Mouse (Mus musculus) lung, embryonic 14.5 days (tissue): ENCODE measurements around the gene Ccna1. TPM values are rescaled to one million over a fixed set of nuclear protein-coding genes. Genes with fewer than 3 reads are reported as not detected.

Experiments
- ATAC-seq: fragments of 200-750 bp; cut with Nextera tagmentation; 2 replicates; pipeline ENCODE4 v1.8.0; 2017; ENCODE audit warnings: mild to moderate bottlenecking, moderate TSS enrichment, moderate library complexity; ENCODE audit not compliant: insufficient read depth
- DNase-seq: peaks from one replicate; pipeline ENCODE4 v3.0.0-alpha.2; 2015
- H3K27ac ChIP-seq: fragments of 300-500 bp; sonication (generic); 2 replicates; pipeline ENCODE4 v1.5.1; 2014; ENCODE audit warnings: low read depth, mild to moderate bottlenecking, moderate library complexity
- H3K27me3 ChIP-seq: fragments of 300-500 bp; sonication (generic); 2 replicates; pipeline ENCODE4 v1.6.1; 2014; ENCODE audit warnings: low read length, control low read depth; ENCODE audit not compliant: insufficient read depth
- H3K36me3 ChIP-seq: fragments of 300-500 bp; sonication (generic); 2 replicates; pipeline ENCODE4 v1.6.1; 2014; ENCODE audit warnings: control low read depth; ENCODE audit not compliant: insufficient read depth
- H3K4me1 ChIP-seq: fragments of 300-500 bp; sonication (generic); 2 replicates; pipeline ENCODE4 v1.6.1; 2014; ENCODE audit warnings: antibody characterized with exemption, control low read depth; ENCODE audit not compliant: insufficient read depth
- H3K4me2 ChIP-seq: fragments of 300-500 bp; sonication (generic); 2 replicates; pipeline ENCODE4 v1.6.1; 2014; ENCODE audit warnings: mild to moderate bottlenecking
- H3K4me3 ChIP-seq: fragments of 300-500 bp; sonication (generic); 2 replicates; pipeline ENCODE4 v1.5.1; 2014; ENCODE audit warnings: low read depth, low read length
- H3K9ac ChIP-seq: fragments of 300-500 bp; sonication (generic); 2 replicates; pipeline ENCODE4 v1.6.1; 2014
- H3K9me3 ChIP-seq: fragments of 300-500 bp; sonication (generic); 2 replicates; pipeline ENCODE4 v1.6.1; 2016; ENCODE audit warnings: low read depth, low read length, control low read depth
- CTCF ChIP-seq: IDR thresholded peaks from 2 replicates; pipeline ENCODE4 v1.5.1; 2016; ENCODE audit warnings: antibody characterized with exemption, low read depth
- WGBS: fragments of 180-500 bp; shearing (Covaris S2); extraction: QIAGEN DNeasy Blood & Tissue Kit; methylation state at CpG from one replicate; pipeline ENCODE4 v1.1.7; 2014; 5-methylcytosine and 5-hydroxymethylcytosine counted together
- polyA plus RNA-seq: library from polyadenylated mRNA; unstranded; fragments of >200 nt; fragmentation: Nextera tagmentation; extraction: Ambion mirVana; gene quantifications from 2 replicates; pipeline ENCODE4 v1.2.1, GENCODE M21; 2014

Ccna1 gene
- polyA plus RNA-seq, 1 experiment from 2014 or later: 1.5 TPM

- Histone ChIP-seq H3K27me3 (no peaks in the 10 kb centered on the region), H3K4me3 (no peak overlapping the region), H3K36me3 (no peaks in the 10 kb centered on the region), H3K27ac (no peak overlapping the region), H3K4me2 (no peak overlapping the region), H3K4me1 (no peaks in the 10 kb centered on the region), H3K9me3 (no peaks in the 10 kb centered on the region), H3K9ac (no peak overlapping the region)
- ATAC-seq: peak; percentile 92
- TF ChIP-seq CTCF: peak; percentile 97
- WGBS: 14% methylated on average over 6 of the region's 6 CpGs
- DNase-seq: peak; percentile 93
Measured at GRCm38 (mm10) chr3:55080055-55080454, 24.8 kb upstream of the Ccna1 start.

- Histone ChIP-seq H3K9ac (no peak overlapping the region), H3K4me1 (no peaks in the 10 kb centered on the region), H3K9me3 (no peaks in the 10 kb centered on the region), H3K4me3 (no peak overlapping the region), H3K27me3 (no peaks in the 10 kb centered on the region), H3K36me3 (no peaks in the 10 kb centered on the region), H3K4me2 (no peak overlapping the region), H3K27ac (no peak overlapping the region)
- ATAC-seq (peak; percentile 28; the same call in 1 of the 2 replicates), DNase-seq (no peak)
- no peak for TF ChIP-seq CTCF
- WGBS: 61% methylated on average over 8 of the region's 8 CpGs
Measured at GRCm38 (mm10) chr3:55079619-55080018, 24.3 kb upstream of the Ccna1 start.

- ATAC-seq (no peak), DNase-seq (no peak)
- H3K9ac ChIP-seq: no peak overlapping the region
- H3K9me3 ChIP-seq: no peaks in the 10 kb centered on the region
- H3K36me3 ChIP-seq: no peaks in the 10 kb centered on the region
- H3K27me3 ChIP-seq: no peaks in the 10 kb centered on the region
- H3K4me3 ChIP-seq: no peak overlapping the region
- H3K27ac ChIP-seq: no peak overlapping the region
- TF ChIP-seq CTCF: no peak
- no peak overlapping the region for H3K4me2 ChIP-seq
- WGBS: 64% methylated on average over 6 of the region's 6 CpGs
- no peaks in the 10 kb centered on the region for H3K4me1 ChIP-seq
Measured at GRCm38 (mm10) chr3:55078233-55078632, 22.9 kb upstream of the Ccna1 start.

- WGBS: 61% methylated on average over 3 of the region's 3 CpGs
- Histone ChIP-seq H3K27me3 (no peaks in the 10 kb centered on the region), H3K4me1 (no peaks in the 10 kb centered on the region), H3K36me3 (no peaks in the 10 kb centered on the region), H3K4me3 (no peak overlapping the region), H3K9ac (no peak overlapping the region), H3K4me2 (no peak overlapping the region), H3K9me3 (no peaks in the 10 kb centered on the region), H3K27ac (no peak overlapping the region)
- no peak for TF ChIP-seq CTCF
- ATAC-seq (no peak), DNase-seq (no peak)
Measured at GRCm38 (mm10) chr3:55075294-55075648, 20.0 kb upstream of the Ccna1 start.

- DNase-seq: no peak
- Histone ChIP-seq H3K27ac (no peak overlapping the region), H3K27me3 (no peaks in the 10 kb centered on the region), H3K36me3 (no peaks in the 10 kb centered on the region), H3K4me3 (no peak overlapping the region), H3K9ac (no peak overlapping the region), H3K4me1 (no peaks in the 10 kb centered on the region), H3K4me2 (no peak overlapping the region), H3K9me3 (no peaks in the 10 kb centered on the region)
- no peak for TF ChIP-seq CTCF
- WGBS: 80% methylated on average over 6 of the region's 6 CpGs
- ATAC-seq: no peak
Measured at GRCm38 (mm10) chr3:55074576-55075293, 19.4 kb upstream of the Ccna1 start.

- H3K4me3 ChIP-seq: no peak overlapping the region
- peaks cover 8% of the 10 kb centered on the region for H3K27me3 ChIP-seq
- H3K9me3 ChIP-seq: no peaks in the 10 kb centered on the region
- no peaks in the 10 kb centered on the region for H3K4me1 ChIP-seq
- no peaks in the 10 kb centered on the region for H3K36me3 ChIP-seq
- H3K9ac ChIP-seq: no peak overlapping the region
- no peak overlapping the region for H3K4me2 ChIP-seq
- H3K27ac ChIP-seq: no peak overlapping the region
- 30% methylated on average over 7 of the region's 7 CpGs for WGBS
- DNase-seq: no peak
- TF ChIP-seq CTCF: no peak
- no peak for ATAC-seq
Measured at GRCm38 (mm10) chr3:55067791-55068434, 12.6 kb upstream of the Ccna1 start.

GRCm38 (mm10) chr3:55066666-55067023, 11.3 kb upstream of the Ccna1 start:
- Histone ChIP-seq H3K9ac (no peak overlapping the region), H3K4me2 (no peak overlapping the region), H3K27me3 (peaks cover 8% of the 10 kb centered on the region), H3K4me3 (no peak overlapping the region), H3K9me3 (no peaks in the 10 kb centered on the region), H3K27ac (no peak overlapping the region), H3K36me3 (no peaks in the 10 kb centered on the region), H3K4me1 (no peaks in the 10 kb centered on the region)
- TF ChIP-seq CTCF: no peak
- 45% methylated on average over 12 of the region's 12 CpGs for WGBS
- DNase-seq (no peak), ATAC-seq (no peak)
